Mouse (Mus musculus) brain, embryonic 14.5 days (tissue): ENCODE measurements around the gene Abhd18. TPM values are rescaled to one million over a fixed set of nuclear protein-coding genes. Genes with fewer than 3 reads are reported as not detected.
A peak's percentile ranks its signal among the peaks of the same experiment; 100 is the strongest.
"Not testable (repeated sequence)": the region's sequence is repeated elsewhere in the genome, so short reads cannot be mapped to it uniquely, and the experiment has no call there.

ENCODE experiments used
- DNase-seq: peaks from one replicate; pipeline ENCODE4 v3.0.0-alpha.2; 2011; ENCODE audit warnings: low read depth
- CTCF ChIP-seq: fragments of 200-500 bp; IDR thresholded peaks from 2 replicates; pipeline ENCODE4 v1.5.1; 2012; ENCODE audit warnings: inconsistent platforms, mild to moderate bottlenecking, moderate library complexity, borderline replicate concordance; ENCODE audit not compliant: insufficient read depth, insufficient read length; ENCODE audit errors: extremely low read depth
- POLR2A ChIP-seq: fragments of 200-500 bp; IDR thresholded peaks from 2 replicates; pipeline ENCODE4 v1.6.1; 2012; ENCODE audit warnings: mild to moderate bottlenecking, inconsistent platforms, borderline replicate concordance; ENCODE audit not compliant: poor library complexity, insufficient read depth, insufficient read length, severe bottlenecking; ENCODE audit errors: extremely low read depth
- polyA plus RNA-seq: library from polyadenylated mRNA; depleted of rRNA; stranded (reverse); fragments of >200 nt; gene quantifications from 2 replicates; pipeline ENCODE4 v1.2.3, GENCODE M21; 2012

The Abhd18 gene
- polyA plus RNA-seq, 1 experiment, result 11.5 TPM

GRCm38 (mm10) chr3:40893816-40894258, 47.1 kb downstream of the Abhd18 start:
- peak; percentile 99 for DNase-seq
- peak; percentile 43; the same call in 1 of the 2 replicates for TF ChIP-seq CTCF

- DNase-seq, result peak; percentile 61
Observed at GRCm38 (mm10) chr3:40894336-40894735, 47.6 kb downstream of the Abhd18 start.

- not testable (repeated sequence) for DNase-seq
Observed at GRCm38 (mm10) chr3:40902443-40902842, 55.7 kb downstream of the Abhd18 start, which contains the start of gene 1700034I23Rik. TSS of gene 1700034I23Rik (minus strand) at chr3:40902543.

GRCm38 (mm10) chr3:40938189-40938588, 91.4 kb downstream of the Abhd18 start:
- TF ChIP-seq CTCF, result no peak
- no peak for TF ChIP-seq POLR2A
- no peak for DNase-seq

- DNase-seq, result no peak
Observed at GRCm38 (mm10) chr3:40938592-40938991, 91.8 kb downstream of the Abhd18 start.

GRCm38 (mm10) chr3:40939019-40939418, 92.2 kb downstream of the Abhd18 start:
- DNase-seq, result no peak
- no peak for TF ChIP-seq POLR2A
- TF ChIP-seq CTCF, result no peak

More at GRCm38 (mm10) chr3:40938592-40938991, 91.8 kb downstream of the Abhd18 start:
- TF ChIP-seq POLR2A (no peak), CTCF (no peak)

GRCm38 (mm10) chr3:40949170-40949902, 102.6 kb downstream of the Abhd18 start, which contains the start of gene Larp1b:
TSS of gene Larp1b (plus strand) at chr3:40949828.
- no peak for TF ChIP-seq CTCF
- peak; percentile 74 for TF ChIP-seq POLR2A
- peak; percentile 99 for DNase-seq

- peak; percentile 48 for DNase-seq
- no peak for TF ChIP-seq CTCF
- TF ChIP-seq POLR2A, result no peak
Observed at GRCm38 (mm10) chr3:40949903-40950600, 103.3 kb downstream of the Abhd18 start.

- TF ChIP-seq CTCF, result no peak
- TF ChIP-seq POLR2A, result no peak
- DNase-seq, result peak; percentile 51
Observed at GRCm38 (mm10) chr3:40950601-40951201, 103.9 kb downstream of the Abhd18 start.

- TF ChIP-seq POLR2A, result no peak
- no peak for TF ChIP-seq CTCF
- DNase-seq, result peak; percentile 41
Observed at GRCm38 (mm10) chr3:40951365-40951764, 104.6 kb downstream of the Abhd18 start.

- no peak for TF ChIP-seq CTCF
- TF ChIP-seq POLR2A, result no peak
- peak; percentile 13 for DNase-seq
Observed at GRCm38 (mm10) chr3:40952606-40953005, 105.8 kb downstream of the Abhd18 start.

GRCm38 (mm10) chr3:40954792-40955191, 108.0 kb downstream of the Abhd18 start:
- no peak for TF ChIP-seq CTCF
- TF ChIP-seq POLR2A, result no peak
- no peak for DNase-seq
